Mouse (Mus musculus): ENCODE measurements around the gene Lrig2.

Gene Lrig2

DNA sequence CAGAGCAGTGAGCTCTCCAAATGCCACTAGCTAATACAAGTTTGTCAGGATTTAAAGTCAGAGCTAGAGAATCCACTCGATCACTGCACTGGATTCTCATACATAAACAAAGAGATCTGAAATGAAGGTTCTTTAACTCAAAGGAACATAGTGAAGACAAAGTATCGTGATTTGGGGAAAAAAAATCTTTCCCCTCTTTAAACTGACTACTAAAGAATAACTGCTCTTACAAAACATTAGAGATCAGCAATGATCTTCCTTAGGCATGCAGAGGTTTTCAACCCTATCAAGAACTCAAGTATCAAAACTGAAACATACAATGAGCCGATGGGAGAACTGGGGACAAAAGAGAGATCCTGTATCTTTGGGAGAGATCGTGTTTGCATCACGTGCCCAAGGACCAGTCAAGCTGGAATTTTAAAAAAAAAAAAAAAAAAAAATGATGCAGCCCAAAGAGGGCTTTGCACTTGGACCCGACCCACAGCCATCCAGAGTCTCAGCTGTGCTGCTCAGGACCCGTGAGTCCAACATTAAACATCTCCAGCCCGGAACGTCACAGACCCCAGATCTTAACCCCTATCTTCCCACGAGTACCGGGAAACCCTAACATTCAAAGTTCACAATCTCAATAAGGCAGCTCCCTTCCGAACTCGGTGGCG lies 818 bp downstream of the Lrig2 start:
- no peak for DNase-seq

DNA sequence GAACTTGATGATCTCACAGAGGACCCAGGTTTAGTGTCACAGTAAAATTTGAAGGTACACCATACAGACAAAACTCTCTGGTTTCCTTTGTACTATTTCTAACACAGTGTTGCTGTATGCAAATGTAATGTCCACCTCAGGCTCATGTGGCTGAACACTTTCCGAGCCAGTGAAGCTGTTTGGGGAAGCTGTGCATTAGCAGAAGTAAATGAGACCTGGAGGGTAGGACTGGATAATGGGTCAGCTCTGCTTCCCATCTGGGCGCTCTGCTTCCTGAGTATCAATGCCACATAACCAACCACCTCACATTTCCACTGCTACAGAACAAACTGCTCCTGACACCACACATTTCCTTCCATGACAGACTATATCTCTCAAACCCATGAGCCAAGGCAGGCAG lies 10.1 kb downstream of the Lrig2 start:
- no peak for DNase-seq

GRCm38 (mm10) chr3:104500881-104501280 lies 10.8 kb downstream of the Lrig2 start:
- no peak for DNase-seq

GRCm38 (mm10) chr3:104496176-104496575 lies 15.5 kb downstream of the Lrig2 start:
- no peak for DNase-seq

- DNase-seq: no peak
These were observed 30.6 kb downstream of the Lrig2 start for GRCm38 (mm10) chr3:104480946-104481719.

DNA sequence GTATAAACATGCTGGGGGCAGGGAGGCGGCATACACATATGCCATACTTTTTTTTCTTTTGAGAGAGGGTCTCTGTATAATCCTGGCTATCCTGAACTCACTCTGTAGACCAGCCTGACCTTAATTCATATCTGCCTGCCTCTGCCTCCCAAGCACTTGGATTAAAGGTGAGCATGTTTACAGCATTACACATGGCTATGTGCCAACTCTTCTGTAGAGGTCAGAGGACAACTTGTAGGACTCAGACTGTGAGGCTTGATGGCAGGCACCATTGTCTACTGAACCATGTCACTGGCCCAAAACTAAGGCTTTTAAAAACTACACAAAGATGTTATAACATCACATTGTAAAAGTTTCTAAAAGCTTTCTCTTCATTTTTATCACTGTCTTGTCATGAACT lies 33.7 kb downstream of the Lrig2 start:
- no peak for DNase-seq

- DNase-seq: no peak
These were observed 42.3 kb downstream of the Lrig2 start for GRCm38 (mm10) chr3:104469421-104469820.

- no peak for DNase-seq
These were observed 50.5 kb downstream of the Lrig2 start for GRCm38 (mm10) chr3:104461226-104461625.

DNA sequence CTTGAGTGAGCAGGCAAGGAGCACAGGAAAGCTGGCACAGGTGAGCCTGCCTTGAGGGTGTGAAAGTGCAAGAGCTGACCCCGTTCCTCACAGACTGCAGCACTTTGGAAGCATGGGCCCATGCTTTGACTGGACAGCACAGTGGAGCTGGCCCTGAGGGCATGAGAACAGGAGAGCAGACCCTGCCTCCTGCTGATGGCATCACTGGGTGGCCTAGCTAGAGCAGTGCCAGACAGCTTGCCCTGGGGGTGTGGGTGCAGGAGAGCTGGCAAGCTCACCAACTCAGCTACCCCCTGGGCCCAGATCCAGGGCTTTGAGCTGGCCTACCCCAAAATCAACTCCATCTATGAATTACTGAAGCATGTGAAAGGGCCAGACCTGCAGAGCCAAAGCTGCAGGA lies 53.1 kb downstream of the Lrig2 start:
- DNase-seq: no peak

DNA sequence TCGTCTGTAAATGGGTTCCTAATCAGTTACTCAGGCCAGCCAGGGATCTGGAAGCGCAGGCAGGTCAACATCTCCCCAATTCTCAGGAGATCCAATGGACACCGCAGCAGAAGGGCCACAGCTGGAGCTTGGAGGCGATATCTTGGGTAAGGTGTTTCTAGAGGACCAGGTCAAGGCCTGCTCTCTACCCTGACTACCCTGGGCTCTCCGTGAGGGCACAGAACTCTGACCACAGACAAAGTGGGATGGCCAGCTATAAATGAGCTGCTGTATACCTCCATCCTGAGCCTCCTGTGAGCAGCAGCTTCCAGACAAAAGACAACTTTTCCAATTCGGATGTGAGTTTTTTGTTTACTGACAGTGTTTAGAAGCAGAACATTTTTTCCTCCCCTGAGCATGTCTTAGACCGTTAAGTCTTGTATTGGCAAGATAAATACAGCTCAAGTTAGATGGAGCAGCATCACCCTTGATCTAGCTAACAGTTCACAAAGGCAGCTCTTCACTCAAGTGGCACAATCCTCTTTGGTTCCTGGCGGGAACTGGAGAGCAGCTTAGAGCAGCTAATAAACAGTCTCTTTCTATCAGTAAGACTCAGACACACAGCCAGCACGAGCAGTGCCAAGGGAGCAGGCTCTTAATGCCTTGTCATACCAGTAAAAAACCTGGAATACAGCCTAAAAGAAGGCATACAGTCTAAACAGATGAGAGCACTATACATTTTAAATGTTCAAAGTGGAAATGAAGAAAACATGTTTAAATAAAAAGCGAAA lies 56.0 kb downstream of the Lrig2 start:
- DNase-seq: no peak

GRCm38 (mm10) chr3:104447240-104447639 lies 64.5 kb downstream of the Lrig2 start:
- no peak for DNase-seq

DNA sequence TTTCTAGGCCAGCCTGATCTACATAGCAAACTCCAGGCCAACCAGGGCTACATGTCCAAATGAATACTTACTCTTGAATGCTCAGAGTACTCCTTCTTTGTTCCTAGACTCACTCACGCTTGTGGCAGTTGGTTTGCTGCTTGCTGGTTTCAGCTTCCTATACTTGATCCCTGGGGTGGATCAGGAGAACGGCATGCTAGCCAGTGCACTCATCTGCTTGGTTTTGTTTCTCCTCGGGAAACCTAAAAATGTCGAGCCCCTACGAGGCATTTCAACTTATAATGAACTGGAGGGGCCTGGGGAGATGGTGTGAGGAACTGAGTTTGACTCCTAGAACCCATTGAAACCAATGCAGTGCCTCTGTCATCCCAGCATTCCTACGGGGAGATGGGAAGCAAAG lies 65.0 kb downstream of the Lrig2 start:
- no peak for DNase-seq

GRCm38 (mm10) chr3:104445576-104445975 lies 66.1 kb downstream of the Lrig2 start:
- DNase-seq: no peak

DNA sequence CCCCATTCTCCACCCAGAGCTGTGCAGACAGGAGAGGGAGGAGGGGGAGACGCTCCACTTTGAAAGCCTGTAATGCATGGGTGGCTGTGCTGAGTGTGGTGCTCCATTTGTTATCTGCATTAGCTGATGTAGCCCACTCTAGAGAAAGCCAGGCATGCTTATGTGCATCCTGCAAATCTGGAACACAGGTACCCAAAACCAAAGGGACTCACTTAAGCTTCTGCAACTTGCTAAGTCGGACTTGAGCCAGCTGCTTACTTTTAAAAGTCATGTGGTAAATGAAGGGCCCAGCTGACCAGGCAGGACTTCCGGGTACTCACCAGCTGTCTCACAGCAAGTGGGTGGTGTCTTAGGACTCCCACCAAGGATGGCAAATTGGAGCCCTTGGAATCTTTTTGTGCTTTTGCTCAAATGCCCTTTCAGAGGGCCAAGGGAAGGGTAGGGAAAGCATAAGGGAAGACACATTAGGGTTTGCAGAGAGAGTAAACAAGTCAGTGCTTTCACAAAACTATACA lies 66.7 kb downstream of the Lrig2 start:
- DNase-seq: no peak

DNA sequence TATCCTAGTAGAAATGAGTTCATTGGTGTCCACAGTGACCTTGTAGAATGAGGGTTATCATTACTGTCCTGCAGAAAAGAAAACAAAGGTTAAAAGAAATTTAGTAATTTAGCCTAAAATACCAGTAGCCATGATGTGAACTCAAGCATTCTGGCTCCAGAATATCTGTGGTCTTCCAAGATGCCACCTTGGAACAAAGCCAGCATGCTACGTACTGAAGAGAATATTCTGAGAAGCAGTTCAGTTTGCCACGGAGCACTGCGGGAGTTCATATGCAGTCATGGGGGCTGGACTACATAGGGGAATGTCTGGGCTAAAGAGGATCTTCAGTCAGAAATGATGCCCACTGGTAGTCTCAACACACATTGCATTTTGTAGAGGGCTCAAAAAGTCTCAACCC lies 67.6 kb downstream of the Lrig2 start:
- no peak for DNase-seq

DNA sequence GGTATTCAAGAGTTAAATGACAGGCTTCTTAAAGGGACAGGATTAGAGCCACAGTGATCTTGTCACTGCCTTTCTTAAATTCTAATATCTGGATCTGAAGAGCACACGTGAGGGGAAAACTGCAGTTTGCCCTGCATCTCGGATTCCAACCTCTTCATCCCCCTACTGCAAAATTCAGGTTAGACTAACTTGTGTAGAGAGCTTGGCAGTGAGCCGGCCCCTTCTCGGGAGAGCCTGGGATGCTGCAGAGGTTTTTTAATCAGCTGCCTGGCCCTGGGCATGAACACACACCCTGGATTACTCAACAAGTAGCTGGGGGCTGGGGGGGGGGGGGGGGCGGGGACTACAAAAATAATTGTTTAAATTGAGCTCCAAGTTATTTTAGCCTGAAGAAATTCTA lies 69.4 kb downstream of the Lrig2 start:
- peak; percentile 18 to 32 for DNase-seq

GRCm38 (mm10) chr3:104441870-104442283 lies 69.8 kb downstream of the Lrig2 start:
- DNase-seq: peak; percentile 95 to 96

DNA sequence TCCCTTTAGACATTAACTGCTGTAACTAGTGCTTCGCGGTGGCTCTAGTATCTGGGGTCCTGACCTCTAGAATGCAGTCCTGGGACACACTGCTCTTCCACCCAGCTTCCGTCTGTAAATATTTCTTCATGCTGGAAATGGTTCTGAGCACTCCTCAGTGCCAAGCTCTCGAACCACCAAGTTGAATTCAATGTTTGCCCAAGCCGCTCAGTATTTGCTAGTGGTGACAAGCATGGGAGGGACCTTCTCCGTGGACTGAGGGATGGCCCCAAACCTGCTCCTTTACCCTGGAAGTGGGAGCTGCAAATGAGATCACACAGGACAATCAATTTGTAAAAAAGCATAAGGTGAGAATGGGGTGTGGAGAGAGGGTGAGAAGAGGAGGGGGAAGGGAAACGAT lies 70.3 kb downstream of the Lrig2 start:
- peak; percentile 74 to 83 for DNase-seq

- DNase-seq: no peak
These were observed 72.9 kb downstream of the Lrig2 start for GRCm38 (mm10) chr3:104438777-104439176.

DNA sequence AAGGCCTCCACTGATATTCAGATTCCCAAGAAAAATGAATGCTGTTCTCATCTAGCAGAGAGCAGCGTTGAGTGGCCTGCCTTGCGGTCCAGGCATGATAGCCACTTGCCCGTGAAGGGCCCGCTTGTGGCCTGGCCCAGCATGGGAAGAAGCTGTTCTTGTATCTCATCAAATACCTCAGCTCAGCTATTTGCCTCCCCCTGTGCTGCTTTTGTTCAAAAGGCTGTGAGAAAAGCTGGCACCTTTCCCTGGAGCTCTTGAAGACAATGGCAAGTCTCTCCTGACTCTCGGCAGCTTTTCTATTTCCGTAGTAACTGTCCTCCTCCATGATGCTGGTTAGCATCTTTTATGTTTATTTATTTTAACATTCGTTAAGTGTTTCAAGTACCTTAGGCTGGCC lies 74.1 kb downstream of the Lrig2 start:
- DNase-seq: peak; percentile 14 to 39

- peak in 1 of 2 experiments; percentile 35 for DNase-seq
These were observed 75.8 kb downstream of the Lrig2 start for GRCm38 (mm10) chr3:104435947-104436346.

DNA sequence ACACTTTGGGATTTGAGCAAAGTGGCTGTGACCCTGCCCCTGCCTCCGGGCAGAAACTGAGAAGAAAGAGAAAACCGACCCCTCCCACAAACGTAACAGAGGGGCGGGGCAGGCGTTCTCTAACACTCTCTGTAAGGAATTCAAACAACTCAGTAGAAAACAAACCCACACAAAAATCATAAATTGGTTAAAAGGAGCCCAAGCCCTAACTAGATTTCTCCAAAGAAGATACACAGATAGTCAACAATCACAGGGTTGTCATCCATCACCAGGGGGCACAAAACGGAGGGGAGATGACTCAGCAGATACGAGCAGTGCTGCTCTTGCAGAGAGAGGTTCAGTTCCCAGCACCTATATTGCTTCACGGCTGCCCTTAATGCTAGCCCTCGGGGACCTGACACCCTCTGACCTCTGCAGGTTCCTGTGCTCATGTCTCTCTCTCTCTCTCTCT lies 77.4 kb downstream of the Lrig2 start:
- DNase-seq: peak; percentile 35 to 52

DNA sequence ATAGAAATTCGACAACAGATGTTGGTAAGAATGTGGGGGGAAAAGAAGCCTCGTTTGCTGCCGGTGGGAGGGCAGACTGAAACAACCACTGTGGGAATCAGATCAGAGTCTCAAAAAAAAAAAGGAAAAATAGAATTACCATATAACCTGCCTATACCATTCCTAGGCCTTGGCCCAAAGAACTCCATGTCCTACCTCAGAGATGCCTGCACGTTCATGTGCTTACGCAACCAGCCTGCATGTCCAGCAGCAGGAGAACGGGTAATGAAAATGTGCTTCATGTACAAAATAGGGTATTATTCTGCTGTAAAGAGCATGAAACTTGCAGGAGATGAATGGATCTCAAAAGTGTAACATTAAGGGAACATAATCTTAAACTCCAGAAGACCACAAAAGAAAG lies 79.1 kb downstream of the Lrig2 start:
- DNase-seq: no peak

DNA sequence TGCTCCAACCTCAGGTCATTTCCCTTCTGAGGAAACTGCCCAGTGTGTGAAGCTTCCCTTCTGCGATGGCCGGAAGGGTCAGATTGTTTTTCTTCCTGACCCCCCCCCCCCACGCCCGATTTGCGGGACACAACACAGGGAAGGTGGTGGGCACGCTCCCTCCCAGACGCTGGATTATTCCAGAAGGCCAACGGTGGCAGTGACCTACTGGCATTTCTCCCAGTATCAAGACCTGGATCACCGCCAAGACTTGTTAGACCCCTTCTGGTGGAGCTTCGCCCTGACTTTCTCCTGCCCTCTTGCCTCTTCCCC lies 79.9 kb downstream of the Lrig2 start:
- DNase-seq: peak in 1 of 2 experiments; percentile 36
